Mouse (Mus musculus) spleen, adult 12 weeks (tissue): ENCODE measurements around the gene Zfp541.

ENCODE experiments used
- DNase-seq: peaks from one replicate; pipeline ENCODE4 v3.0.0; 2022; ENCODE audit warnings: low spot score

The Zfp541 gene

DNA sequence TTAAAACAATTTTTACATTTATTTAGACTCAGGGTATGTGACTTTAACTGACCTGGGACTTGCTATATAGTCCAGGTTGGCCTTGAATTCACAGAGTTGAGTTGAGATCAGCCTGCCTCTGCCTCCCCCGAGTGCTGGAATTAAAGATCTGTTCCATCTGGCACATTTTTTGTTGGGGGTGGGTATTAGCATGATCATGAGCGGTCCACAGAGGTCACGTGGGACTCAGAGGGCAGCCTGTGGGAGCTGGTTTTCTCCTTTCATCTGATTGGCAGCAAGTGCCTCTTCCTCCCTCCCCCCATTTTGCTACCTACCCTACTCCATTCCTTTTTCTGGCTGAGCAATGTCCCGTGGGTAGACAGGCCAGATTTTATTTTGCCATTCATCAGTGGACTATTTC, 19.0 kb downstream of the Zfp541 start:
- no peak for DNase-seq

DNA sequence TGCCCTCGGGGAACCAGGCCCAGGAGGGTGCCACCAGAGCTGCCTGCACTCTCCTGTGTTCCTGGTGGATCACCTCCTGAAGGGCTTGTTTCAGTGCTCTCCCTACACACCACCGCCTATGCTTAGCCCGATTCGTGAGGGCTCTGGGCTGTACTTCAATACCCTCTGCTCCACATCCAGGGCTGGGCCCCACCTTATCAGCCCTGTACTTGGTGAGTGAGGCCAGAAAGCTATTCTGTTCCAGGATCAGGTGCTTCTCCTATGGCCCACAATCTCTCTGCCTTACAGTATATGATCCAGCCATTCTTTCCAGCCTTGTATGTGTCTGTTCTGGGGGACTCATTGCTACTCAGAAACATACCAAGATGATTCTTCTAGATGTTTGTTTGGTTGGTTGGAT, 21.7 kb downstream of the Zfp541 start:
- DNase-seq, result no peak

DNA sequence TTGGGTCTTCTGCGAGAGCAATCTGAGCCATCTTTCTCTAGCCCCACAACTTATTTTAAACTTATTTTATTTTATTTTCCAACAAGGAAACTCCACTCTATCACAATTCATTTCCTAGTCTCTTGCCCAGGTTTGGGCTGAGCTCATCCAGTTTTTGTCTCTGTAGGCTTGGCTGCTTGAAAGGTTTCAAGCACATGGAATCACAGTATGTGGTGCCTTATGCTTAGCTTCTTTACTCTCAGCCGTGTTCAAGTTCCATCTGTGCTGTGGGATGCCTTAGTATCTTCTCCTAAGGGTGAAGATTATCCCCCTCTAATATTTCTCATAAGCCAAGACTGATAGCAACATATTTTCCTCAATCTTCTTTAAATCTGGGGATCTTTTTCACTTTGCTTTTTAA, 26.0 kb downstream of the Zfp541 start:
- DNase-seq, result no peak

DNA sequence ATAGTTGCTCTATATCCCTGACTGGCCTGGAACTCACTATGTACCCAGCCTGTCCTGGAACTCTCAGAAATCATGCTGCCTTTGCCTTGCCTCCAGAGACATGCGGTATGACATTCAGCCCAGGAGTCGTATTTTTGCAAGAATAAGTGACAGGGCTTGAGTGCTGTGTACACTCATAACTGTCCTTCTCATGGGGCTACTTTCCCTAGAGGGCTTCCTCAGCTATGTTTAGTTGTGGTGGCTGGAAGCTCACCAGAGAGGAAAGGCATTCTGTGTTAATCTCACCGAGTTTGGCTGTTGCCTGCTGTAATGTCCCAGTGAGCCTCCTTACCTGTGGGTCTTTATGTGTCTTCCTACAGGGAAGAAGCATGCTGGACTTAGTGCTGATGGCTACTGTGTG, 33.0 kb downstream of the Zfp541 start:
- no peak for DNase-seq

DNA sequence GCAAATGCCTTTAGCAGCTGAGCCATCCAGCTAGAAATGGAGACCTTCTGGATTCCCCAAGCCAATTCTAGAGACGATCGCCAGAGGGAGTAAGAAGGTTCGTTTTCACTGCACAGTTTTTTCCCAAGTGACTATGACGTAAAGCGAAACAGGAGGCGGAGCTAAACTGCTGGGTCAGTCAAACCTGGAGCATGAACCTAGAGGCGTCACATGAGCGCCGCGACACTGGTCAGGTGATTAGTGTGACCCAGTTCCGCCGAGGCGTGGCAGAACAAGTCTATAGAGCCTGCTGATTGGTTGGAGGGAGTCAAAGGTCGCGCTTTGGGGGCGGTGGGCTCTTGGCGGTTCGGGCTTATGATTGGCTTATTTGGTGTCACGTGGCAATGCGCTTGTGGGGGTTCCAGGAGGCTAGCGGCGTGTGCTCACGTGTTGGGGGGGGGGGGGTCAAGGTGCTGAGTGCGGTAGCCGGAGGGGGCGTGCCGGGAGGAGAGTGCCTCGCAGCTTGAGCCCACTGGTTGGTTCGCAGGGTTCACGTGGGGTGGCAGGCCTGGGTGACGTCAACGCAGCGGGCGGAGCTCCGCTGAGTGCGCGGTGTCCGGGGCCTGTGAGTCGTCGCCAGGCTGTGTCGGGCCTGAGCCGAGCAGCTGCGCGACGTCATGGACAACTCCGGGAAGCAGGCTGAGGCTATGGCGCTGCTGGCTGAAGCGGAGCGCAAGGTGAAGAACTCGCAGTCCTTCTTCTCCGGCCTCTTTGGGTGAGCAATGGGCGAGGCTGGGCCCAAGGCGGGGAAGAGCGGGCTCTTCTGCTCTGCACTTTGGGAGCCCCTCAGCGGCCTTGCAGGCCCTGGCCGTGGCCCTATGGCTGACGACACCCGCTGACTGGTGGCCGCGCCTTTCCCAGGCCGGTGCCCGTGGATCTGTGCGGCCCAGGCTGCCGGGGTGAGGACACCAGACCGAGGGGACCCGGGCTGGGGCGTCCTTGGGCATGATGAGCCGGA, 36.7 kb downstream of the Zfp541 start, which contains the start of gene Napa:
Gene Napa (plus strand): TSS at position 438 of the 997 bp plus-strand sequence.
- DNase-seq, result peak; percentile 95

DNA sequence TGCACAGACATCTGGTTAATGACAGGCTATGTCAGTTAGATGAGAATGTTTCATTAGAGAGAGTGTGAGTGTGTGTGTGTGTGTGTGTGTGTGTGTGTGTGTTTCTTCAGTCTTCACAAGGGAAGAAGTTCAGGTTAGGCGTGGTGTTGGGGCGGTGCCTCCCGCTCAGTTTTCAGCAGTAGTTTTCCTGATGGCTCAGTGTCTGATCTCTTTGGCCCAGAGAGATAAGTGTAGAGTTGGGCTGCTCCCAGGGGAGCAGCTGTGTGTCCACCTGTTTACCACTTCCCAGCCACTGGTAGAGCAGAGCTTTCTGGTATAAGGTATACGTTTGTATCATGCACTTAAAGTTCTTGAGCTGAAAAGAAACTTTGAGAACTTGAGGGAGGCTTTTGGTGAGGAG, 38.3 kb downstream of the Zfp541 start:
- peak; percentile 20 for DNase-seq

DNA sequence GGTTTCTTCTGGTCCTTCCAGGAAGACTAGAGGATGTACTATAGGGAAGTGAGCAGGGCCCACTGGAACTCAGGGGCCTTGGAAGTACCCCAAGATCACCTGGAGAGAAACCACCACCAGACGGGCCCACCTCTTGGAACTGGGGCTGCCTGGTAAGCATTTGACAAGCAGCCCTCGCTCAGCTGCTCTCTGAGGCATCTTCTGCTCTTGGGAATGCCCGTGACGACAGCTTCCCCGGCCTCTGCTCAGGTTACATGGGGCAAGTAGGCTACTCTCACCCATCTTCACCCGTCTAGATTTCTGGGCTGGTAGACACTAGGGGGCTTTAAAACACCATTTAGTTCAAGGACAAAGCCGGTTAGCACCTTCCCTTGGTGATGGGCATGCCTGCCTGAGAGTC, 39.5 kb downstream of the Zfp541 start:
- no peak for DNase-seq

DNA sequence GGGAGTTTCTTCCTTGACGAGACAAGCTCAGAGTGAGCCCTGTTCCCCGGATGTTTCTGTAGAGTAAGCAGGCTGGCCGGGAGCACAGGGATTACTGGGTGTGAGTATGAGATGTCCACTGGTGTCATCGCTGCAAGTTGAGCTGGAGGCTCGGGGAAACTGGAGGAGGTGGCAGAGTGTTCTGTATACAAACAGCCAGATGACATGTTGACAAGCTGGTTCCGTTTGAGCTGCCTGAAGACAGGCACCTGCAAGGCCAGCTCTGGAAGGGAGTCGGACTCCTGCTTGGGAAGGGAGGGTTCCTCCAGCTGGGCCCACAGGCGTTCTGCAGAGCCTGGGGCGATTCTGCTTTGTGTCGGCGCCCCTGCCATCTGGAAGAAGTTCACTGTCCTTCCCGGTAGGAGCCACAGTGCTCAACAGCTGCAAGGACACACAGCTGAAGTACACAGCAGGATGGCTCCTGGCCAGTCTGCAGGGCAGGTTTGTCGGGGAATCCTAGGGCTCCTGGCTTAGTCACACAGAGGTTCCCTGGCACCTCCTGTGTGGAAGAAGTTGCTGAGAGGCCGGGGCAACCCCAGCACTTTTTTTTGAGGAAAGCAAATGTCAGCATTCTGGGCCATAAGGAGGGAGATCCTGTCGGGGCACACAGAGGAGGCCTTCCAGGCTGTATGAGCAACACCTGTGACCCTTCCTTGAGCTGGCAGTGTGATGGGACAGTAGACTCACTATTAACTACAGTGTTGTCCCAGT, 40.3 kb downstream of the Zfp541 start:
- DNase-seq, result no peak

DNA sequence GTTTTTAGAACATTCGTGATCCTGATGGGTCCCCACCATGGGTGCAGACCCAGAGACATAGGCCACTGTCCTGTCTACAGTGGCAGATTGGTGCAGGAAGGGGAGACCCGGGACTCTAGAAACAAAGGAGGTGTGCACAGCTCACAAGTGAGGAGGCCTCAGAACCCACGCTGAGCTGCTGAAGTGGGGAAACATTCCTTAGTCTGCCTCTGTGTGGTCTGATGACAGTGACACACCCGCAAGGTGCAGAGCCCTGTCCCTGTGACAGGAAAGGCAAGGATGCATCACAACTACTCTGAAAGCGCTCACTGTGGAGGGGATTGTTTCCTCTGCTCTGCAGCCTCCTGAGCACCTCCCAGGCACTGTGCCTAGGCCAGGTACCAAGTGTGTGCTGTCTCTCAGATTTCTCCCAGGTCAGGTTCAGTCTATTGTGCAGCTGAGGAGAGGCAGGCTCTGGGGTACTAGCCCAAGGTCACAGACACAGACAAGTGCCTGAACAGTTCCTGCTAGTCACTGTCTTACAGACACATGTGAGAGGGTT, 41.1 kb downstream of the Zfp541 start:
- DNase-seq, result no peak

DNA sequence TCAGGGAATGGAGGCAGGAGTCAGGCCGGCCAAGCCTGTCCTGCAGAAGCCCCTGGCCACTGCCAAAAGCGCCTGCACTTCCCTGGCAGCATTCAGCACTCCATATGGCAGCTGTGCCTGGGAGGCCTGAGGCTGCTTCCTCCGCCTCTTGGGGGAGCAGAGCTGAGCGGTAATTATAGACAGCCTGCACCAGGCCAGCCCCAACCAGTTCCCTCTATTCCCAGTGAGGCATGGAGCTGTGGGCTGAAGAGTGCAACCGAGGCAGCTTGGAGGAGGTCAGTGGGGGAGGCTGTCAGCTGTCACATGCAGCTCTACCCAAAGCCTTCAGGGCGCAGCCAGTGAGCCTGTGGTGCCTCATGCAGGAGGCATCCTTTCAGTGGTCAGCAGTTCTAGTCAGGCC, 42.1 kb downstream of the Zfp541 start:
- no peak for DNase-seq

DNA sequence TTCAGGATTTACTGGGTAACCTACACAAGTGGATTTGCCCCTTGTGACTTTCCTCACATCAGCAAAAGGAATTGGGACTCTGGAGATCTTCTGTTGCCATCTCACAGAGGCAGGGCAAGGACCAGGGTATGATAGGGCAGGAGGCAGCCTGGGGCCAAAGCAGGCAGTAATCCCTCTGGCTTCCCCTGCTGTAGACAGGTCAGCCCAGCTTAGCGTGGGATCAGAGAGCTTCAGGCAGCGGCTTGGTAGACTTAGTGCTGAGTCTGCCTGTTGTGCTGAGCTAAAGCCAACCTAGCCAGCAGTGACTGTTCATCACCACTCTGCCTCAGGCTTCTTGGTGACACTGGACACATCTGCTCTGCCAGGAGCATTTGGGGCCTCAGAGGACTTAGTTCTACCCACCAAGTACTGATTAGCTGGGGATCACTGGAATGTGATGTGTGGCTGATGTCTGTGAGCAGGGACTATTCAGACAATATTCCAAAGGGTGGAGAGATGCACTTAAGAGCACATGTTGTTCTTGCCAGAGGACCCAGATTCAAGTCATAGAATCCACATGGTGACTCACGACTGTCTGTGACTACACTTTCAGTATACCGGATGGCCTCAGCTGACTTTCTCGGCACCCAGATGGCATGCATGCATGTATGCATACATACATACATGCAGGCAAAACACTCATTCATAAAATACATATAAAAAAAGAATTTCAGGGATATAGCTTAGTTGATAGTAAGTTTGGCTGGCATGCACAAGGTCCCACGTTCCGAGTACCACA, 43.2 kb downstream of the Zfp541 start:
- DNase-seq, result no peak

DNA sequence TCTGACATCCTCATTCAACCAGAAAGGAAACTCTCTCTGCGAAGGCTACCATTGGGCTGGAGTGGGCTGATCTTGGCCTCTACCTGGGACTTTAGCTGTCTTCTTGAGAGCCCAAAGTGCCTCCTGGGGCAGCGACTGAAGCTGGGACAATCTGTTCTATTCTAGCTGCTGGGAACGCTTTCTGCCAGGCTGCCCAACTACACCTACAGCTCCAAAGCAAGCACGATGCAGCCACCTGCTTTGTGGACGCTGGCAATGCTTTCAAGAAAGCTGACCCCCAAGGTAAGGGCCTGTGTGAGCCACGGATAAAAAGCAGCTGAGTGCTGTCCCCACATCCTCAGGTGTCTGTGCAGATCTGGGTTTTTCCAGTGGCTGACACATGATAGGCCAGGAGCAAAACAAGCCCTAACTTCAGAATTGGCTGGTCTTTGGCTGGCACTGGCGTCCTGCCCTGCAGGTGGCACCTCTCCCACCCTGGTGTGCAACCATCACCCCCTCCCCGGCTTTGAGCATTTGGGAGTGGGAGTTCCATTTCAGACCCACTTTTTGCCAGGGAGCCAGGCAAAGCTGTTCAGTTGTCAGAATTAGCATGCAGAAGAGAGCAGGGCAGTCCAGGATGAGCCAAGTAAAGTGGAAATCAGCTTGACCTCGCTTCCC, 47.4 kb downstream of the Zfp541 start:
- no peak for DNase-seq

DNA sequence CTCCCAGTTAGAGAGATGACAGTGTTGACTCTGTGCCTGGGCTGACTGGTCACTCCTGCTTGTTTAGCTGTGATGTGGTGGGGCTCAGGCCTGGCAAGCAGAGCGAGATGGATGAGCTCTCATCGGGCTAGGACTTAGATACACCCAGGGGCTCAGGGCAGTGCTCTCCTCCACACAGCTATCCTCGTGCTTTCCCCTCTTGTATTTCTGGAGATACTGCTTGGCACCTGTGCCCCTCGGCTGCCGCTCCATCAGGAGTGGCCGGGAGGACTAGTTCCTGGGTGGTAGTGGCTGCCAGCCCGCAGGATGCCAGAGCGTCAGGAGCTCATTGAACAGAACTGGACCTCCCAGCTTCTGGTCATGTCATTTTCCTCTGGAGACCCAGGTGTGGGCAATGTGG, 48.5 kb downstream of the Zfp541 start:
- DNase-seq, result no peak

DNA sequence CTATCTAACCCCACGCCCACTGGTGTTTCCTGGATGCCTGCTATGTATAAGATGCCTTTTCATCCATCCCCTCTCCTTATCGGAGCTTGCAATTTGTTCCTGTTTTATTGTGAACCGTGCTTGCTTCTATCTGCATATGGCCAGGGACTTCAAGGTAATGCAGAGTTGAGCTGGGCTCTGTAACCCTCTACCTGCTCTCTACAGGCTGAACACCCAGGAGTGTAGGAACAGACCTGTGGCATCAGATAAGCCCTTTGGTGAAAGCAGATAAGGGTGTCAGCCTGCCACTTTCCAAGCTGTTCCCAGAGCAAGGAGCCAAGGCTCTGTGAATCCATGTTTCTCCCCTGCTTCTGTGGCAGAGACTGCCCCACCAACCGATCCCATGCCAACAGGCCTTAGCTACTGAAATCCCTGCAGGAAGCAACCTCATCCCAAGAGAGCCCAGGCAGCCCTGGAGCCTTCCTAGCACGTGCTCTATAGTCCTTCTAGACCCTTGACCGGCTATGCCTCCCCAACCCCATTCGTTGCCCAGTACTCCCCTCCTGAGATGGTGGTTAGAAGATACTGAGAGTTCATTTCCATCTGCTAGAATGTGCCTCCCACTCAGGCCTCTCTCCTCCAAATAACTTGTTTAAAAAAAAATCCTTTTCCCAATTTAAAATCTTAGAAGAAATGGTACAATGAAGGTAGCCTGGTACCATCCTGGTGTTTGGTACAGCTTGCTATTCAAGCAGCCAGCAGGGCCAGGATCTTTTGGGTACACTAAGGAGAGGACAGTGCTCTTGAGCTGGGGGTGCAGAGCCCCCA, 49.9 kb downstream of the Zfp541 start:
- DNase-seq, result no peak

DNA sequence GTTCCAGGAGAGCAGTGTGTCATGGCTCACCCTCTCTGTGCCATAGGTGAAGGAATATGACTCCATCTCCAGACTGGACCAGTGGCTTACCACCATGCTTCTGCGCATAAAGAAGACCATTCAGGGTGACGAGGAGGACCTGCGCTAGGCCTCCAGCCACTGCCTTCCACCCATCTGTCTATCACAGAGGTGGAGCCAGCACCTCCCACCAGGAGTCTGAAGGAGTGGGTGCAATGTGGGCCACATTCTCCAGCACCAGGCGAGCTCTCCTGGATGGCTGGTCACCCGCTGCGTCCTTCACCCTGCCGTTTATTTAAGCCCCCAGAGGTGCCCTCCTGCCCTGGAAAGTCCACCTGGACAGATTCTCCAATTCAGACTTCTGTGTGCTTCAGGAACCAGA, 54.8 kb downstream of the Zfp541 start:
- DNase-seq, result no peak

DNA sequence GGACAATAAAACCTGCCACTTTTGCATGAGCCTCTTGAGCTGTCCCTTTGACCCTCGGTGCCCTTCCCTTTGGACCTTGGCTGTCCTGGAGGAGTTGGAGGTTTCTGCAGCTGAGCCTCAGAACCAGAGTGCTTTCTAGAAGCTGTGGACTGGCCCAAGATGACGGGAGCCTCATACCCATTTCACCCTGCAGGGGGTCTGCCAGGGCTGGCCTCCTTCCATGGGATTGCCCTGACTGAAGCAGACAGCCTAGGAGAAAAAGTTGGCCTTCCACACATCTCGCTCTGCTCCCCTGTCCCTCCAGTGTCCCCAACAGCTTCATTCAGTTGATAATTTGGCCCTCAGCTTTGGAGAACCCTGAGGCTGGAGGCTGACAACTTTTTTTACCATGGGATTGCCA, 55.5 kb downstream of the Zfp541 start:
- no peak for DNase-seq

DNA sequence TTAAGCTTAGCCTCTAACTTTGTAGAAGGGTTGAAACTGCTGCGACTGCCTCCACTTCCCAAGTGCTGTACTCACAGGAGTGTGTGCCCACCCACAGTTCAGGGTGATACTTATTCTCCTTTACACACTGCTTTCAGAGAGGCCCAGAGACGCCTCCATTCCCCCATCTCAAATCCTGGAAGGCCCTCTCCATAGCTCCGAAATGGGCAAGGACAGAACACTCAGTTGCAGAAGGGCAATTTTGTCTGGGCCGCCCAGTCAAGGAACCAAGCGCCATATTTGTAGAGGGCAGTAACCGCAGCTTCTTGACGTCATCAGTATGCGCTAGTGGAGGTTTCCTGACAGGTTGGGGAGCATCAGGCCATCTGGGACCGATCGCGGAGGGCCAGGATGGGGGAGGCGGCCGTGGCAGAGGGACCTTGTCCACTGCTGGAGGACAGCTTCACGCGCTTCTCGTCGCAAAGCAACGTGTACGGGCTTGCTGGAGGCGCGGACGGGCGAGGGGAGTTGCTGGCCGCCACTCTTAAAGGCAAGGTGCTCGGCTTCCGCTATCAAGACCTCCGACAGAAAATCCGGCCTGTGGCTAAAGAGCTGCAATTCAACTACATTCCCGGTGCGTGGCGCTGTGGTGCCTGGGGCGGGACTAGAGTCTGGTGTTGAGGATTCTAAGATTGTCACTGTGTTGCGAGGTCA, 58.1 kb downstream of the Zfp541 start, which contains the start of gene Kptn:
Gene Kptn (plus strand): TSS at position 327 of the 693 bp plus-strand sequence.
- DNase-seq, result peak; percentile 84

DNA sequence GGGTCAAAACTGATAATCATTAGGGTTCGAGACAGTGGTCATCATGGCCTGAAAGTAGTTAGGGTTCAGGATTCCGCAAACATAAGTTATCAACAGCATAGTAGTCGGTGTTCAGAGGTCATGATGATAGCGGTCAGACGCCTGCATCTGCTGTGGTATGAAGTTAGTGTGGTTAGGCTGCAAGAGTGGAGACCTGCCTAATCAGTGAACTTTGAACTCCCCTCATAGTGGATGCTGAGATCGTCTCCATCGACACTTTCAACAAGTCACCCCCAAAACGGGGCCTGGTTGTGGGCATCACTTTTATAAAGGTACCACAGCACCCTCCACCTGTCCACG, 58.6 kb downstream of the Zfp541 start:
- DNase-seq, result no peak

DNA sequence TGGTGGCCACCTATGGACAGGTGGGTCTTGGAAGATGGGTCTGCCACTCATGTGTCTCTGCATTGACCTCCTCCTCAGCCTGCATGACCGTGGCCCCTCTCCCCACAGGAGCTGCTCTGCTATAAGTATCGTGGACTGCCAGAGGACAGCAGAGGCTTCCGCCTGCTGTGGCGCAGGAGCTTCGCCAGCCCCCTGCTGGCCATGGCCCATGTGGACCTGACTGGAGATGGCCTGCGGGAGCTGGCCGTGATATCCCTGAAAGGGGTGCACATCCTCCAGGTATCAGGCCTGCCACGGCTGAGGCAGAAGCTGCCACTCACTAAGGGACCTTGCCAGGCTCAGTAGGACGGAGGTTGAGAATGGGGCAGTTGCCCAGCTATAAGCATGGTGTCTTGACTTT, 64.2 kb downstream of the Zfp541 start:
- DNase-seq, result no peak

DNA sequence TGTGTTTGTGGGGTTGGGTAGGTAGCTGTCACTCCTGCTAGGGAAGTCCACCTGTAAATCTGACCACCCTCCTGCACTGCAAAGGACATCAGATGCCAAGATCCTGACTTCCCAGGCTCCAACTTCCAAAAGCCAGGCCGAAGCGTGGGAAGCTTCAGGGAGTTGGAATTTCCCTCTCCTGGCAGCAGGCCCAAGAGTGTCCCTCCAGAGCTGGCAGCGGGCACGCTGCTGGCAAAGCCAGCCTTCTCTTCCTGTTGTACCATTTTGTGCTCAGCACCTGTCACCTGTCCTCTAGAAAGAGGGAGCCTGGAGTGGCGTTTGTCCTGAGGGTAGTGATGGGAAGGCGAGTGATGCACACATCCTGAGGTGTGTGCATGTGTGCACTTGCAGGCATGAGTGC, 66.7 kb downstream of the Zfp541 start:
- DNase-seq, result no peak
